Mouse (Mus musculus) forebrain, embryonic 11.5 days (tissue): ENCODE results near the gene Filip1l. TPM values are rescaled to one million over a fixed set of nuclear protein-coding genes. Genes with fewer than 3 reads are reported as not detected.

Experiments
- ATAC-seq: fragments of 200-750 bp; cut with Nextera tagmentation; replicated peaks from 2 replicates; pipeline ENCODE4 v1.8.0; 2017; ENCODE audit warnings: moderate TSS enrichment; ENCODE audit not compliant: low FRiP score
- DNase-seq: peaks from one replicate; pipeline ENCODE4 v3.0.0-alpha.2; 2017; ENCODE audit warnings: low spot score
- H3K27ac ChIP-seq: fragments of 300-500 bp; sonication (generic); 2 replicates; pipeline ENCODE4 v1.5.1; 2014; ENCODE audit warnings: low read depth, low read length
- H3K27me3 ChIP-seq: fragments of 300-500 bp; sonication (generic); 2 replicates; pipeline ENCODE4 v1.6.1; 2014; ENCODE audit warnings: mild to moderate bottlenecking, low read length, mixed read lengths; ENCODE audit not compliant: control insufficient read depth, insufficient read depth
- H3K36me3 ChIP-seq: fragments of 300-500 bp; sonication (generic); 2 replicates; pipeline ENCODE4 v1.6.1; 2014; ENCODE audit warnings: mild to moderate bottlenecking, low read length, moderate library complexity, mixed read lengths; ENCODE audit not compliant: control insufficient read depth, insufficient read depth
- H3K4me1 ChIP-seq: fragments of 300-500 bp; sonication (generic); replicated peaks from 2 replicates; pipeline ENCODE4 v1.6.1; 2014; ENCODE audit warnings: low read length, mixed read lengths; ENCODE audit not compliant: control insufficient read depth, insufficient read depth
- H3K4me2 ChIP-seq: fragments of 300-500 bp; sonication (generic); 2 replicates; pipeline ENCODE4 v1.6.1; 2014; ENCODE audit warnings: low read depth, mild to moderate bottlenecking, low read length, moderate library complexity, mixed read lengths; ENCODE audit not compliant: severe bottlenecking
- H3K4me3 ChIP-seq: fragments of 300-500 bp; sonication (generic); 2 replicates; pipeline ENCODE4 v1.5.1; 2014; ENCODE audit warnings: low read depth, low read length
- H3K9ac ChIP-seq: fragments of 300-500 bp; sonication (generic); 2 replicates; pipeline ENCODE4 v1.6.1; 2014; ENCODE audit warnings: low read length
- H3K9me3 ChIP-seq: fragments of 300-500 bp; sonication (generic); 2 replicates; pipeline ENCODE4 v1.6.1; 2016; ENCODE audit warnings: low read length, mixed read lengths; ENCODE audit not compliant: control insufficient read depth
- WGBS: fragments of 180-500 bp; shearing (Covaris S2); extraction: QIAGEN DNeasy Blood & Tissue Kit; methylation state at CpG from one replicate; pipeline ENCODE4 v1.1.7; 2014; 5-methylcytosine and 5-hydroxymethylcytosine counted together
- polyA plus RNA-seq: library from polyadenylated mRNA; unstranded; fragments of >200 nt; fragmentation: Nextera tagmentation; extraction: Ambion mirVana; gene quantifications from 2 replicates; pipeline ENCODE4 v1.2.1, GENCODE M21; 2014

The Filip1l gene
- polyA plus RNA-seq, 1 experiment from 2014 or later: 10.0 TPM

GRCm38 (mm10) chr16:57360785-57361184 is 7.9 kb downstream of the Filip1l start:
- Histone ChIP-seq H3K27ac (no peak overlapping the region), H3K4me1 (no peaks in the 10 kb centered on the region), H3K27me3 (no peaks in the 10 kb centered on the region), H3K36me3 (no peaks in the 10 kb centered on the region), H3K4me2 (no peak overlapping the region), H3K9ac (no peak overlapping the region), H3K9me3 (no peaks in the 10 kb centered on the region), H3K4me3 (no peak overlapping the region)
- DNase-seq: no peak
- 93% methylated on average over 3 of the region's 3 CpGs for WGBS
- ATAC-seq: no peak

GRCm38 (mm10) chr16:57362679-57363401 is 9.9 kb downstream of the Filip1l start:
- H3K36me3 ChIP-seq: no peaks in the 10 kb centered on the region
- ATAC-seq (peak; percentile 77), DNase-seq (no peak)
- H3K27me3 ChIP-seq: no peaks in the 10 kb centered on the region
- H3K4me3 ChIP-seq: no peak overlapping the region
- no peaks in the 10 kb centered on the region for H3K9me3 ChIP-seq
- WGBS: 36% methylated on average over 18 of the region's 18 CpGs
- H3K9ac ChIP-seq: 0 out of 2 replicates have a peak overlapping the region, but pooled peaks have one; percentile 24
- no peaks in the 10 kb centered on the region for H3K4me1 ChIP-seq
- no peak overlapping the region for H3K4me2 ChIP-seq
- H3K27ac ChIP-seq: no peak overlapping the region

- ATAC-seq (no peak), DNase-seq (no peak)
- Histone ChIP-seq H3K4me2 (no peak overlapping the region), H3K27me3 (no peaks in the 10 kb centered on the region), H3K4me3 (no peak overlapping the region), H3K4me1 (no peaks in the 10 kb centered on the region), H3K27ac (no peak overlapping the region), H3K9me3 (no peaks in the 10 kb centered on the region), H3K36me3 (no peaks in the 10 kb centered on the region), H3K9ac (no peak overlapping the region)
- 90% methylated on average over 7 of the region's 7 CpGs for WGBS
These were observed 11.6 kb downstream of the Filip1l start for GRCm38 (mm10) chr16:57364498-57364897.

- no peak overlapping the region for H3K4me2 ChIP-seq
- no peaks in the 10 kb centered on the region for H3K9me3 ChIP-seq
- H3K27me3 ChIP-seq: no peaks in the 10 kb centered on the region
- ATAC-seq: no peak
- no peak overlapping the region for H3K9ac ChIP-seq
- no peak overlapping the region for H3K4me3 ChIP-seq
- H3K4me1 ChIP-seq: no peaks in the 10 kb centered on the region
- no peak overlapping the region for H3K27ac ChIP-seq
- H3K36me3 ChIP-seq: no peaks in the 10 kb centered on the region
- WGBS: 84% methylated on average over 6 of the region's 6 CpGs
- no peak for DNase-seq
These were observed 13.2 kb downstream of the Filip1l start for GRCm38 (mm10) chr16:57366141-57366540.

GRCm38 (mm10) chr16:57366941-57367694 is 14.2 kb downstream of the Filip1l start:
- DNase-seq (no peak), ATAC-seq (no peak)
- Histone ChIP-seq H3K4me2 (no peak overlapping the region), H3K9ac (no peak overlapping the region), H3K27me3 (no peaks in the 10 kb centered on the region), H3K4me3 (no peak overlapping the region), H3K27ac (no peak overlapping the region), H3K9me3 (no peaks in the 10 kb centered on the region), H3K36me3 (no peaks in the 10 kb centered on the region), H3K4me1 (no peaks in the 10 kb centered on the region)
- whole genome bisulfite sequencing: 80% methylated on average over 18 of the region's 18 CpGs

GRCm38 (mm10) chr16:57369846-57370496 is 17.1 kb downstream of the Filip1l start:
- no peak overlapping the region for H3K27ac ChIP-seq

GRCm38 (mm10) chr16:57372156-57372555 is 19.3 kb downstream of the Filip1l start:
- Histone ChIP-seq H3K27ac (no peak overlapping the region), H3K4me3 (no peak overlapping the region), H3K36me3 (no peaks in the 10 kb centered on the region), H3K9me3 (no peaks in the 10 kb centered on the region), H3K9ac (no peak overlapping the region), H3K27me3 (no peaks in the 10 kb centered on the region), H3K4me2 (no peak overlapping the region), H3K4me1 (no peaks in the 10 kb centered on the region)
- DNase-seq: no peak
- WGBS: 89% methylated on average over 3 of the region's 3 CpGs
- ATAC-seq: no peak

More at GRCm38 (mm10) chr16:57369846-57370496, 17.1 kb downstream of the Filip1l start:
- no peak overlapping the region for H3K4me2 ChIP-seq
- no peak overlapping the region for H3K4me3 ChIP-seq
- no peaks in the 10 kb centered on the region for H3K4me1 ChIP-seq
- H3K9ac ChIP-seq: no peak overlapping the region
- no peak for ATAC-seq
- no peak for DNase-seq
- 86% methylated on average over 8 of the region's 8 CpGs for WGBS
- no peaks in the 10 kb centered on the region for H3K36me3 ChIP-seq
- H3K27me3 ChIP-seq: no peaks in the 10 kb centered on the region
- no peaks in the 10 kb centered on the region for H3K9me3 ChIP-seq

- WGBS: 81% methylated on average over 7 of the region's 7 CpGs
These were observed 22.4 kb downstream of the Filip1l start for GRCm38 (mm10) chr16:57375248-57375837.

More at GRCm38 (mm10) chr16:57375248-57375837, 22.4 kb downstream of the Filip1l start:
- H3K36me3 ChIP-seq: no peaks in the 10 kb centered on the region
- DNase-seq: no peak
- no peak for ATAC-seq
- no peak overlapping the region for H3K4me3 ChIP-seq
- H3K4me2 ChIP-seq: no peak overlapping the region
- H3K9ac ChIP-seq: no peak overlapping the region
- no peaks in the 10 kb centered on the region for H3K9me3 ChIP-seq
- no peaks in the 10 kb centered on the region for H3K4me1 ChIP-seq
- no peak overlapping the region for H3K27ac ChIP-seq
- no peaks in the 10 kb centered on the region for H3K27me3 ChIP-seq
